Mouse (Mus musculus) inflammation-experienced regulatory T-cells, adult 16 weeks (primary cell): ENCODE results near the gene Coa6. TPM values are rescaled to one million over a fixed set of nuclear protein-coding genes. Genes with fewer than 3 reads are reported as not detected.

Experiments used
- polyA plus RNA-seq: library from polyadenylated mRNA; unstranded; fragments of 100-300 nt; shearing (Covaris generic); gene quantifications from one replicate; pipeline ENCODE4 v1.2.1, GENCODE M21; 2017

Coa6 gene
- 57.4 TPM for polyA plus RNA-seq

GRCm38 (mm10) chr8:126422174-126422919, at the start of gene Coa6:
Coa6 (plus strand) TSS chr8:126422515.

GRCm38 (mm10) chr8:126474299-126475187, 52.2 kb downstream of the Coa6 start, which contains the start of gene Tarbp1:
Tarbp1 (minus strand) TSS chr8:126475065.

Other genes starting within 250 kb of the Coa6 start
- gene Slc35f3, start 124.0 kb upstream of the Coa6 start, polyA plus RNA-seq, result not detected
- gene Tarbp1, start 52.5 kb downstream of the Coa6 start, polyA plus RNA-seq, result 2.0 TPM
- 6.6 TPM for gene Irf2bp2, start 171.5 kb downstream of the Coa6 start, polyA plus RNA-seq